8 mouse cellular contexts compared by ENCODE assay signal in genomic region chr9:66834318-66835096, GRCm38 (mm10). TPM values are rescaled to one million over a fixed set of nuclear protein-coding genes. Genes with fewer than 3 reads are reported as not detected.
DNase-seq lines count a peak whose midpoint lies in the region; ATAC-seq and TF ChIP-seq lines count a peak whose summit lies in the region.

Gene Aph1c (minus strand): TSS chr9:66834726.

- no peaks in the 10 kb centered on the region for H3K9me3 ChIP-seq in G1E (replicated peaks)
- H3K9me3 ChIP-seq in forebrain, embryonic 16.5 days (ENCODE audit: control insufficient read depth, low read length): no peaks in the 10 kb centered on the region
- H3K9me3 ChIP-seq in lung, embryonic 14.5 days (ENCODE audit: low read depth, low read length): no peaks in the 10 kb centered on the region

- peaks cover 6% of the 10 kb centered on the region; the same call in 1 of the 2 replicates for H3K27me3 ChIP-seq in G1E (ENCODE audit: insufficient read depth, low read length)
- no peaks in the 10 kb centered on the region for H3K27me3 ChIP-seq in forebrain, embryonic 16.5 days (replicated peaks; ENCODE audit: control insufficient read depth, insufficient read depth, low read length)
- no peaks in the 10 kb centered on the region for H3K27me3 ChIP-seq in lung, embryonic 14.5 days (ENCODE audit: insufficient read depth, low read length)
- H3K27me3 ChIP-seq in thymus, adult 2 months (ENCODE audit: control insufficient read depth, insufficient read depth, low read length): no peaks in the 10 kb centered on the region

- no peak within 1 kb of the TSS for H3K27ac ChIP-seq in forebrain, embryonic 16.5 days (ENCODE audit: low read length)
- peak within 1 kb of the TSS; percentile 82 for H3K27ac ChIP-seq in layer of hippocampus, adult 2 months
- H3K27ac ChIP-seq in lung, embryonic 14.5 days (ENCODE audit: low read depth): no peak within 1 kb of the TSS; the same call in 1 of the 2 replicates
- peak within 1 kb of the TSS; percentile 52 for H3K27ac ChIP-seq in olfactory bulb, adult 2 months (ENCODE audit: insufficient read depth, low read depth, low read length)
- no peak within 1 kb of the TSS for H3K27ac ChIP-seq in thymus, adult 2 months (ENCODE audit: control insufficient read depth, insufficient read depth, low read length)

- peak within 1 kb of the TSS; percentile 76 for H3K9ac ChIP-seq in forebrain, embryonic 16.5 days (replicated peaks; ENCODE audit: low read depth, low read length)
- H3K9ac ChIP-seq in lung, embryonic 14.5 days: peak within 1 kb of the TSS; percentile 53

- no peak for TF ChIP-seq CTCF in G1E (IDR thresholded peaks at IDR 0.05; ENCODE audit: low read depth, low read length)
- no peak for TF ChIP-seq CTCF in layer of hippocampus, adult 2 months (conservative IDR thresholded peaks at IDR 0.05)
- no peak for TF ChIP-seq CTCF in lung, embryonic 14.5 days (IDR thresholded peaks at IDR 0.05; ENCODE audit: low read depth)
- no peak for TF ChIP-seq CTCF in olfactory bulb, adult 2 months (IDR thresholded peaks at IDR 0.05; ENCODE audit: insufficient read depth, low read depth, low read length)
- no peak; the same call in 1 of the 2 replicates for TF ChIP-seq CTCF in thymus, adult 2 months (IDR thresholded peaks at IDR 0.05; ENCODE audit: borderline replicate concordance, control insufficient read depth, extremely low read depth, insufficient read depth, low read length, poor library complexity)

- peaks cover 18% of the 10 kb centered on the region for H3K4me1 ChIP-seq in G1E (ENCODE audit: insufficient read depth, low read depth, low read length)
- peaks cover 12% of the 10 kb centered on the region for H3K4me1 ChIP-seq in forebrain, embryonic 16.5 days (replicated peaks; ENCODE audit: control insufficient read depth, insufficient read depth, low read length)
- H3K4me1 ChIP-seq in lung, embryonic 14.5 days (ENCODE audit: insufficient read depth): peaks cover 5% of the 10 kb centered on the region; the same call in 1 of the 2 replicates
- H3K4me1 ChIP-seq in olfactory bulb, adult 2 months (ENCODE audit: control insufficient read depth, insufficient read depth, low read length): peaks cover 11% of the 10 kb centered on the region
- H3K4me1 ChIP-seq in thymus, adult 2 months (replicated peaks; ENCODE audit: control insufficient read depth, insufficient read depth, low read length): peaks cover 13% of the 10 kb centered on the region

- ATAC-seq in G1E (ENCODE audit: extremely low read depth, insufficient number of reproducible peaks, low FRiP score, poor library complexity, severe bottlenecking): peak; percentile 90
- ATAC-seq in forebrain, embryonic 16.5 days: peak; percentile 100
- peak; percentile 99 for ATAC-seq in lung, embryonic 14.5 days (ENCODE audit: insufficient read depth)

- peak within 1 kb of the TSS; percentile 95 for H3K4me2 ChIP-seq in forebrain, embryonic 16.5 days (ENCODE audit: low read length)
- H3K4me2 ChIP-seq in lung, embryonic 14.5 days: peak within 1 kb of the TSS; percentile 98

- TF ChIP-seq POLR2A in olfactory bulb, adult 2 months (IDR thresholded peaks at IDR 0.05; ENCODE audit: insufficient read depth, low read depth, low read length): peak; percentile 26; the same call in 1 of the 2 replicates
- TF ChIP-seq POLR2A in thymus, adult 2 months (IDR thresholded peaks at IDR 0.05; ENCODE audit: control insufficient read depth, extremely low read depth, insufficient read depth, low read length, poor library complexity): no peak; the same call in 1 of the 2 replicates

- H3K4me3 ChIP-seq in G1E (ENCODE audit: low read depth, low read length): peak within 1 kb of the TSS; percentile 71
- H3K4me3 ChIP-seq in forebrain, embryonic 16.5 days (replicated peaks; ENCODE audit: low read length): peak within 1 kb of the TSS; percentile 76
- H3K4me3 ChIP-seq in layer of hippocampus, adult 2 months: peak within 1 kb of the TSS; percentile 83
- H3K4me3 ChIP-seq in lung, embryonic 14.5 days (ENCODE audit: low read depth, low read length): peak within 1 kb of the TSS; percentile 65
- H3K4me3 ChIP-seq in olfactory bulb, adult 2 months (ENCODE audit: insufficient read depth, low read depth, low read length): peak within 1 kb of the TSS; percentile 92
- peak within 1 kb of the TSS; percentile 51 for H3K4me3 ChIP-seq in thymus, adult 2 months (ENCODE audit: control insufficient read depth, insufficient read depth, low read length)

- intact Hi-C loops in heart, postnatal 36 days (cut with DNase I): loop anchor here (5.0 kb wide), 3 partner anchors 83 to 322 kb away; partner anchors contain the start of genes Fbxl22 and Rab8b

- H3K36me3 ChIP-seq in G1E (replicated peaks): peaks cover 4% of the 10 kb centered on the region
- H3K36me3 ChIP-seq in forebrain, embryonic 16.5 days (ENCODE audit: control insufficient read depth, insufficient read depth): no peaks in the 10 kb centered on the region
- no peaks in the 10 kb centered on the region for H3K36me3 ChIP-seq in lung, embryonic 14.5 days (ENCODE audit: insufficient read depth)
- no peaks in the 10 kb centered on the region for H3K36me3 ChIP-seq in thymus, adult 2 months (ENCODE audit: control insufficient read depth, insufficient read depth, low read length)

- DNase-seq in G1E (ENCODE audit: low spot score): peak; percentile 80
- DNase-seq in cerebellum, adult 18-20 months: peak; percentile 99 to 100
- DNase-seq in heart, postnatal 36 days: peak; percentile 96 to 98
- DNase-seq in layer of hippocampus, adult 2 months (ENCODE audit: low spot score in 2 of 2): peak; percentile 96 to 99
- DNase-seq in lung, embryonic 14.5 days: peak; percentile 100
- DNase-seq in thymus, adult 2 months: peak; percentile 99

- under 1% methylated on average over 58 of the region's 58 CpGs for WGBS in forebrain, embryonic 16.5 days
- under 1% methylated on average over 57 of the region's 58 CpGs for WGBS in lung, embryonic 14.5 days
- under 1% methylated on average over 58 of the region's 58 CpGs for WGBS in olfactory bulb, adult 2 months
- 2% methylated on average over 58 of the region's 58 CpGs for WGBS in thymus, adult 2 months

RNA-seq across cellular contexts. Expression of gene Aph1c, which starts in this region (rescaled TPM):
- not detected in 2 replicates for total RNA-seq in G1E (2014; fragmentation: Nextera tagmentation)
- total RNA-seq in G1E (2017): 0.12 and 0.16 TPM in 2 replicates
- not detected in 2 replicates for polyA plus RNA-seq in G1E (2012)
- 3.1 and 5.9 TPM in 2 replicates for polyA plus RNA-seq in forebrain, embryonic 16.5 days (2015; fragmentation: Nextera tagmentation; extraction: Ambion mirVana)
- total RNA-seq in heart, postnatal 36 days (2021): 1 to 10 TPM; 1.4 TPM
- 1 to 10 TPM; 7.6 to 8.4 TPM for total RNA-seq in layer of hippocampus, adult 2 months (2021)
- polyA plus RNA-seq in lung, embryonic 14.5 days (2014; fragmentation: Nextera tagmentation; extraction: Ambion mirVana): 3.6 and 4.0 TPM in 2 replicates
- not detected in 2 replicates for polyA plus RNA-seq in olfactory bulb, adult 2 months (2012; ENCODE audit: insufficient read depth, insufficient read length, low replicate concordance, missing spikeins)
- 1.1 and 1.5 TPM in 2 replicates for polyA plus RNA-seq in thymus, adult 2 months (2012; rRNA removed)

Comparison
In these comparisons a context has a peak if more than half of its experiments do, and no peak if none do; other contexts are left out.
1. Peak in DNase-seq, ATAC-seq and H3K4me3 ChIP-seq in G1E; RNA of the gene not detected or under 1 TPM.
2. H3K27ac ChIP-seq: peak in layer of hippocampus, adult 2 months (single experiment) and olfactory bulb, adult 2 months (single experiment); none in forebrain, embryonic 16.5 days (single experiment), lung, embryonic 14.5 days (single experiment) and thymus, adult 2 months (single experiment).
3. Peak in every context shown above with its lines, with median percentiles within 50 percentile points of each other: ATAC-seq, DNase-seq and H3K4me3 ChIP-seq.